Mouse (Mus musculus) bone marrow, adult 2 months (tissue): ENCODE results near the gene Myof. TPM values are rescaled to one million over a fixed set of nuclear protein-coding genes. Genes with fewer than 3 reads are reported as not detected.

Experiments
- H3K27ac ChIP-seq: fragments of 200-500 bp; 2 replicates; pipeline ENCODE4 v1.5.1; 2012; ENCODE audit warnings: low read depth, mild to moderate bottlenecking, control low read depth, inconsistent platforms, low read length; ENCODE audit not compliant: control insufficient read depth, poor library complexity, insufficient read depth
- H3K4me1 ChIP-seq: fragments of 200-500 bp; 2 replicates; pipeline ENCODE4 v1.6.1; 2011; ENCODE audit warnings: low read length; ENCODE audit not compliant: control insufficient read depth, insufficient read depth
- H3K4me3 ChIP-seq: fragments of 200-500 bp; replicated peaks from 2 replicates; pipeline ENCODE3; 2011; ENCODE audit warnings: mild to moderate bottlenecking, low read depth, low read length, control low read depth; ENCODE audit not compliant: control insufficient read depth
- CTCF ChIP-seq: fragments of 200-500 bp; IDR thresholded peaks from 2 replicates; pipeline ENCODE4 v1.5.1; 2011; ENCODE audit warnings: low read length, control low read depth; ENCODE audit not compliant: control insufficient read depth, insufficient read depth
- POLR2A ChIP-seq: fragments of 200-500 bp; IDR thresholded peaks from 2 replicates; pipeline ENCODE4 v1.6.1; 2011; ENCODE audit warnings: low read depth, mild to moderate bottlenecking, control low read depth, low read length, borderline replicate concordance; ENCODE audit not compliant: control insufficient read depth
- WGBS: fragments of 180-500 bp; shearing (Covaris S2); methylation state at CpG from one replicate; pipeline ENCODE4 v1.1.7; 2018; 5-methylcytosine and 5-hydroxymethylcytosine counted together
- polyA plus RNA-seq: library from polyadenylated mRNA; stranded (reverse); fragments of >200 nt; gene quantifications from 2 replicates; pipeline ENCODE4 v1.2.4, GENCODE M21; 2011; ENCODE audit warnings: low replicate concordance; ENCODE audit not compliant: missing spikeins, insufficient read depth, insufficient read length

Myof gene
- polyA plus RNA-seq, 1 experiment = 12.4 TPM

DNA sequence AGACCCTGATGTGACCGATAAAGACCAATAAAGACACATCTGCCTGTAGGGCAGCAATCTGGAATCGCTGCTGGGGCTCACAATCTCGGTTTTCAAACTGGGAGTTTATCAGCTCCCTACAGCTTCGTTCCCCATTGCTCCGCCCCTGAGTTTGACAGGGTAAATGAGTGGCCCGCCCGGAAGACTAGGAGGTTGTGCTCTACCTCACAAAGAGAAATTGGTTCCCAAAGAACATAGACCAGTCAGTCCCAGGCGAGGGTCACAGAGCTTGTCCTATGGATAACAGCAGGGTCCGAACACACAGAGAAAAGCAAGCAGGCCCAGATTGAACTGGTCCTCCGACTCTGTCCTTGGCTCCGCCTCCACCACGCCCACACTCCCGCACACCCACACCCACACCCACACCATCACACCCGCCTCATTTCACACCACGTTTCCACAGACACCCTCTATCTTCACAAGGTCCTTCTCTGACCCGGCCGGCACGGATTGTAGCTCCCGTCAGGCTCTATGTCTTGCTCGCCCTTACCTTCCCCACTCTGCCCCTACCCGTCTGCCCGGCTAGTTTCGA is 10.9 kb upstream of the Myof start:
- Histone ChIP-seq H3K27ac (0 out of 2 replicates have a peak overlapping the region, but pooled peaks have one; percentile 1), H3K4me1 (no peaks in the 10 kb centered on the region), H3K4me3 (peak overlapping the region; percentile 78)
- WGBS = under 1% methylated on average over 23 of the region's 23 CpGs
- no peak for TF ChIP-seq CTCF
- 0 out of 2 replicates have a peak, but pooled peaks have one; percentile 18 for TF ChIP-seq POLR2A

- Histone ChIP-seq H3K4me1 (no peaks in the 10 kb centered on the region; the same call in 1 of the 2 replicates), H3K27ac (no peak overlapping the region), H3K4me3 (no peak overlapping the region)
- no peak for TF ChIP-seq CTCF
- 13% methylated on average over 8 of the region's 8 CpGs for WGBS
Measured at GRCm38 (mm10) chr19:38053227-38054041, 10.1 kb upstream of the Myof start.

DNA sequence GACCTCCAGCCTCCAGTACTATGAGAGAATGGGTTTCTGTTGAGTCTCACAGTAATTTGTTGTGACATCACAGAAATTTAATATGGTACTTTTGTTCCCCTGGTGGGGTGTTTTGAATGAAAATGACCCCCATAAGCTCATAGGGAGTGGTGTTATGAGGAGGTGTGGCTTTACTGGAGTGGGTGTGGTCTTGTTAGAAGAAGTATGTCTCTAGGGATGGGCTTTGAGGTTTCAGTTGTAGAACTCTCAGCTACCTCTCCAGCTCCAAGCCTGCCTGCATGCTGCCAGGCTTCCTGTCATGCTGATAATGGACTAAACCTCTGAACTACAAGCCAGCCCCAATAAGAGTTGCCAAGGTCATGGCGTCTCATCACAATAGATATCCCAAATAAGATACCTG is 6.3 kb upstream of the Myof start:
- H3K27ac ChIP-seq = no peak overlapping the region
- H3K4me1 ChIP-seq = no peaks in the 10 kb centered on the region; the same call in 1 of the 2 replicates
- WGBS = 78% methylated on average over 1 of the region's 1 CpGs
- no peak for TF ChIP-seq POLR2A
- TF ChIP-seq CTCF = no peak
- no peak overlapping the region for H3K4me3 ChIP-seq

DNA sequence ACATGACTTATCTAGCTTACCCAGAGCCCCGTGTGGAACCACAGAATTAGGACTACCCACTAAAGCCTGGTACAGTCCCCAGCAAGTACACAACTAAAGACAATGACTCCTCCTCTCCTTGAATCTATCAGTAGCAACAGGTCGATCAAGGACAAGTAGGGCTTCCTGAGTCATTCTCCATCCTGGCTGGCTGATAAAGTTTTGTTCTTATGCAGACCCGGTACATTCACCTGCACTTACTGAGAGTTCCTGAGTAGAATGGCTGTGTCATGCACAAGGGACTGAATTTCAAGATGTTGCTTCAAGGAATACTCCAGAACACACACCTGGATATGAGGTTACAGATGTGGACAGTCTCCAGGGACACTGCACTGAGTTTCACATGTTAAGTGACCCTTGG is 1.8 kb upstream of the Myof start:
- TF ChIP-seq POLR2A (no peak), CTCF (no peak)
- no peak overlapping the region for H3K4me3 ChIP-seq
- no peaks in the 10 kb centered on the region; the same call in 1 of the 2 replicates for H3K4me1 ChIP-seq
- 76% methylated on average over 3 of the region's 3 CpGs for WGBS
- no peak overlapping the region for H3K27ac ChIP-seq

- Histone ChIP-seq H3K4me1 (no peaks in the 10 kb centered on the region; the same call in 1 of the 2 replicates), H3K27ac (no peak overlapping the region), H3K4me3 (no peak overlapping the region)
- TF ChIP-seq POLR2A = no peak
- no peak for TF ChIP-seq CTCF
- WGBS = 3% methylated on average over 5 of the region's 5 CpGs
Measured at GRCm38 (mm10) chr19:38042261-38042722, 1.1 kb downstream of the Myof start.

DNA sequence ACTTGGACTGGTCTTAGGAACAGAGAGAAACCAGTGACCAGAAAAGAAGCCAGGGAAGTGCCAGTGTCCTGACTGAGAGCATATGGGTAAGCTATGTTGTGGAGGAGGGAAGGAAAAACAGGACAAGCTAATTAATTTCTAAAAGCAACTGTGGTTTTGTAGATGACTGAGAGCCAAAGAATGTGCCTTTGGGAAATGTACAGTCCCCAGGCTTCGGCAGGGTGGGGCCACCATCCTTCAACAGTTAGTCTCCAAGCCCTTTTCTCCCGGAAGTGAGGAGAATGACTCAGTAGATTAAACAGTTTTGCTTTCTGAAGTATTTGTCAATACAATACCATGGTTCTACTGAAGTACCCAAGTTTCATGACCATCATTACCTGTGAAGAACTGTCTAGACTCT is 5.1 kb downstream of the Myof start:
- TF ChIP-seq CTCF (no peak), POLR2A (no peak)

DNA sequence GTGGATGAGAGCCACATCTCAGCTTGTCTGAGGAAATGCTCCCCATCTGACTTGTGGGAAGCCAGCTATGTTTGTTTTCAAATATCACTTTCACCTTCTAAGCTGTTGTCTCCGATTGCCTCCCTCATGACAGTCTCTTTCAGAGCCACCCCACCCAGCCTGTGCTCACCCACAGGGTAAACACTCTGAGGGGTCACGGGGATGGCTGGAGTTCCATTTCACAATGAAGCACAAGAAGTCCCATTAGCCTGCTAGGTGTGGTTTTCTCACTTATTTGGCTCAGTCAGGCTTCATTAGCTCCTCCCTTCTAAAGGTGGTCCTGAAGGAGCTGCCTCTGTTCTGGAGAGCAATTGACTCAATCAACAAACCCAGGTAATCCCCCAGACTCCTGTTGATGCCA is 7.6 kb downstream of the Myof start:
- no peak overlapping the region for H3K27ac ChIP-seq
- peaks cover 3% of the 10 kb centered on the region; the same call in 1 of the 2 replicates for H3K4me1 ChIP-seq
- TF ChIP-seq POLR2A = no peak
- H3K4me3 ChIP-seq = no peak overlapping the region
- WGBS = 71% methylated on average over 2 of the region's 2 CpGs

More for the DNA sequence above, 5.1 kb downstream of the Myof start:
- Histone ChIP-seq H3K4me1 (peaks cover 3% of the 10 kb centered on the region; the same call in 1 of the 2 replicates), H3K4me3 (no peak overlapping the region), H3K27ac (no peak overlapping the region)
- WGBS = 54% methylated on average over 2 of the region's 2 CpGs

GRCm38 (mm10) chr19:38034696-38035095 is 8.7 kb downstream of the Myof start:
- Histone ChIP-seq H3K27ac (no peak overlapping the region), H3K4me3 (no peak overlapping the region), H3K4me1 (peaks cover 5% of the 10 kb centered on the region)
- TF ChIP-seq POLR2A = no peak
- TF ChIP-seq CTCF = no peak
- WGBS = 73% methylated on average over 2 of the region's 2 CpGs
